Mouse (Mus musculus) heart, postnatal 0 days (tissue): ENCODE data around the gene Stard3. TPM values are rescaled to one million over a fixed set of nuclear protein-coding genes. Genes with fewer than 3 reads are reported as not detected.

Experiments used
- ATAC-seq: fragments of 200-750 bp; cut with Nextera tagmentation; 2 replicates; pipeline ENCODE4 v1.8.0; 2017; ENCODE audit warnings: low read depth, moderate number of reproducible peaks, moderate library complexity; ENCODE audit not compliant: insufficient read depth
- DNase-seq: peaks from one replicate; pipeline ENCODE4 v3.0.0-alpha.2; 2016; ENCODE audit warnings: low spot score
- H3K27ac ChIP-seq: fragments of 300-500 bp; sonication (generic); 2 replicates; pipeline ENCODE4 v1.5.1; 2014; ENCODE audit warnings: low read depth, mild to moderate bottlenecking
- H3K27me3 ChIP-seq: fragments of 300-500 bp; sonication (generic); 2 replicates; pipeline ENCODE4 v1.6.1; 2014; ENCODE audit warnings: low read length, mixed read lengths; ENCODE audit not compliant: control insufficient read depth, insufficient read depth
- H3K36me3 ChIP-seq: fragments of 300-500 bp; sonication (generic); replicated peaks from 2 replicates; pipeline ENCODE4 v1.6.1; 2014; ENCODE audit warnings: low read length, mixed read lengths; ENCODE audit not compliant: control insufficient read depth, insufficient read depth
- H3K4me1 ChIP-seq: fragments of 300-500 bp; sonication (generic); 2 replicates; pipeline ENCODE4 v1.6.1; 2014; ENCODE audit warnings: antibody characterized with exemption; ENCODE audit not compliant: control insufficient read depth, insufficient read depth
- H3K4me2 ChIP-seq: fragments of 300-500 bp; sonication (generic); 2 replicates; pipeline ENCODE4 v1.6.1; 2014; ENCODE audit warnings: low read depth, mild to moderate bottlenecking, low read length, moderate library complexity
- H3K4me3 ChIP-seq: fragments of 300-500 bp; sonication (generic); 2 replicates; pipeline ENCODE4 v1.5.1; 2014; ENCODE audit warnings: low read depth, low read length
- H3K9ac ChIP-seq: fragments of 300-500 bp; sonication (generic); replicated peaks from 2 replicates; pipeline ENCODE4 v1.6.1; 2014; ENCODE audit warnings: low read depth, low read length, mixed read lengths
- H3K9me3 ChIP-seq: fragments of 300-500 bp; sonication (generic); replicated peaks from 2 replicates; pipeline ENCODE4 v1.6.1; 2016; ENCODE audit warnings: low read length; ENCODE audit not compliant: control insufficient read depth
- CTCF ChIP-seq: IDR thresholded peaks from 2 replicates; pipeline ENCODE4 v1.5.1; 2016; ENCODE audit warnings: antibody characterized with exemption, control low read depth, low read depth
- EP300 ChIP-seq: IDR thresholded peaks from 2 replicates; pipeline ENCODE4 v1.6.1; 2016; ENCODE audit warnings: antibody characterized with exemption, low read depth
- WGBS: fragments of 180-500 bp; shearing (Covaris S2); extraction: QIAGEN DNeasy Blood & Tissue Kit; methylation state at CpG from one replicate; pipeline ENCODE4 v1.1.7; 2014; 5-methylcytosine and 5-hydroxymethylcytosine counted together
- polyA plus RNA-seq: library from polyadenylated mRNA; unstranded; fragments of >200 nt; fragmentation: Nextera tagmentation; extraction: Ambion mirVana; gene quantifications from 2 replicates; pipeline ENCODE4 v1.2.1, GENCODE M21; 2015
- total RNA-seq: library from RNA; depleted of rRNA; stranded (reverse); fragments of >200 nt; gene quantifications from 2 replicates; pipeline ENCODE4 v1.2.3, GENCODE M21; 2014; ENCODE audit warnings: low replicate concordance

Stard3 gene
- total and polyA plus RNA-seq, 2 experiments from 2014 or later: 34.7 to 44.8 TPM

DNA sequence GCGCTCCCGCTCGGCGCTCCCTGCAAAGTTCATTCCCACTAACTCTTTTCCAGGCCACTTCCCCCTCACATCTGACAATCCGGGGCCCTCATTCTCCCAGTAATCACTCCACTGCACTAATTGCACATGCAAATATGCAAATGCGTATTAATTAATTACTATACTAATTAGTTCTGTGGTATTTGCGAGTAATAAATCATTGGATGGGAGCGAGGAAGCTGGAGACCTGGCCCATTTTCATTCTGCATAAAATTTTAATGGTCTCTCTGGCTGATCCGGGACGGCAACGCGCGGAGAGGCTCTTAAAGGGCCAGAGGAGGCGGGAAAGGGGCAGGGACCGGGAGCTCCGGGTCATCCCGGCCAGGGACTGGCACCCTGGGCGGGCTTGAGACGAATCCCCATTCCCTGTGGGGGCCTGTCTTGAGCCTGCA, 19.1 kb upstream of the Stard3 start:
- ATAC-seq (no peak), DNase-seq (no peak)
- TF ChIP-seq EP300 (no peak), CTCF (no peak)
- H3K4me1 ChIP-seq: no peaks in the 10 kb centered on the region
- H3K27ac ChIP-seq: no peak overlapping the region; the same call in 1 of the 2 replicates
- H3K27me3 ChIP-seq: peaks cover 76% of the 10 kb centered on the region
- no peaks in the 10 kb centered on the region for H3K36me3 ChIP-seq
- H3K9ac ChIP-seq: peak overlapping the region; percentile 60
- peak overlapping the region; percentile 99 for H3K4me2 ChIP-seq
- H3K4me3 ChIP-seq: peak overlapping the region; percentile 62
- H3K9me3 ChIP-seq: no peaks in the 10 kb centered on the region
- whole genome bisulfite sequencing: 1% methylated on average over 19 of the region's 19 CpGs

DNA sequence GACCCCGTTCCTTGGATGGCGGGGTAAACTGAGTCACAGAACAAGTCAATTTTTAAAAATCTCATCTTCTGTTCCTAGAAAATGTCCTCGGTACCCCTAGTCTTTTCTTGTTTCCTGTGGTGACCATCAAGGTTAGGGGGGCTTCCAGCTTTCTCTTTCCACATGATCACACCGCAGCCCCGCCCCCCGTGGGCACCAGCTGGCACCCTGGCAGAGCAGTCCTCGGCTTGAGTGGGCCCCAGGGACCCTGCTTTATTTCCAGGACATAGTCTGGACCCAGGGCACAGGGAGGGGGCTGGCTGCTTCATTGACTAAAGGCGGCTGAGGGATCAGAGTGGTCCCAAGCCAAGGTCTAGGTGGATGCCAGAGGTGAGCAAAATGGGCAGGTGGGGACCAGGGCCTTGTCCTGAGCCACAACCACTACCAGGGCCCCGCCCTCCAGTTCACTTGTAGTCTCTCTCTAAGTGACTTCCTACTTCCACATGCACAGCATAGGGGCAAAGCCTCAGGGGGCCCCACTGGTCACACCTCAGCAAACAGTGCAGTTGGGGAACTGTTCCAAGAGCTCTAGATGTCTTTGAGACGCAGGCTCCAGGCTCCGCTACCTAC, 18.4 kb upstream of the Stard3 start:
- Histone ChIP-seq H3K9ac (peak overlapping the region; percentile 60; the same call in 1 of the 2 replicates), H3K27ac (no peak overlapping the region), H3K4me2 (peak overlapping the region; percentile 99), H3K36me3 (no peaks in the 10 kb centered on the region), H3K4me3 (peak overlapping the region; percentile 62), H3K9me3 (no peaks in the 10 kb centered on the region), H3K27me3 (peaks cover 69% of the 10 kb centered on the region), H3K4me1 (no peaks in the 10 kb centered on the region)
- ATAC-seq (no peak), DNase-seq (no peak)
- 25% methylated on average over 11 of the region's 11 CpGs for WGBS
- TF ChIP-seq CTCF (no peak), EP300 (no peak)

DNA sequence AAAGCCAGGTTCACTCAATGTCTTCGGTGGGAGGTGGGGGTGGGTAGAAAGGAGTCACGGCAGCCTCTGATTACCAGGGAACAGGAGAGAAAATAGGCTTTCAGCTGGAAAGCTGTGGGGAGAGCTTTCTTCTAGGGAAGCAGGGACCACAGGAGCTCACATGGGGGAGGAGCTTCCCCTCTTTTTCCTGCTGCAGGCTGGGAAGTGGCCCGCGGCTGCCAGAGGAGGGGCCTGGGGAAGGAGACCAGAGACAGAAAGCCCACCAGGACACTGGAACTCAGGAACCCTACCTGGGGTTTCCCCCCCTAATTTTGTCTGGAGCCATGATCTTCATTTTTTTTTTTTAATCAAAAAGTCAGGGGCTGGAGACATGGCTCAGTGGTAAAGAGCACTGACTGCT, 17.6 kb upstream of the Stard3 start:
- no peak overlapping the region for H3K27ac ChIP-seq
- no peak overlapping the region for H3K4me3 ChIP-seq
- TF ChIP-seq EP300 (no peak), CTCF (no peak)
- peaks cover 61% of the 10 kb centered on the region for H3K27me3 ChIP-seq
- H3K4me2 ChIP-seq: no peak overlapping the region
- ATAC-seq: no peak
- H3K9me3 ChIP-seq: no peaks in the 10 kb centered on the region
- no peaks in the 10 kb centered on the region for H3K36me3 ChIP-seq
- no peak for DNase-seq
- no peak overlapping the region for H3K9ac ChIP-seq
- no peaks in the 10 kb centered on the region for H3K4me1 ChIP-seq
- 25% methylated on average over 2 of the region's 4 CpGs for WGBS

DNA sequence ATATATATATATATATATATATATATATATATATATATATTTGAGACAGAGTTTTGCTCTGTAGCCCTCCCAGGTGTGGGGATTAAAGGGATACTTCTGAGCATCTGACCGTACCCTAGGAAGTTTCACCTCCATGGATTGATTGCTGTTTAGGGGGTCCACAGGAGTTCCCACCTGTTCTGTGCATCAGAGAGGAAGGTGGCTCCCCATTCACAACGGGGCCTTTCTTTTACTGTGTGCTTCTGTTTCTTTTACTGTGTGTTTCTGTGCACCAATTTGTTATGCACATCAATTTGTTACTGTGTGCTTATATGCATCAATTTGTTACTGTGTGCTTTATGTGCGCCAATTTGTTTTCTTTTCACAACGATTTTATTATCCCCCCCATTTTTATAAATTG, 17.0 kb upstream of the Stard3 start:
- Histone ChIP-seq H3K4me3 (no peak overlapping the region), H3K4me2 (no peak overlapping the region), H3K4me1 (no peaks in the 10 kb centered on the region), H3K36me3 (no peaks in the 10 kb centered on the region), H3K27me3 (peaks cover 55% of the 10 kb centered on the region), H3K9ac (no peak overlapping the region), H3K27ac (no peak overlapping the region), H3K9me3 (no peaks in the 10 kb centered on the region)
- WGBS: 70% methylated on average over 4 of the region's 4 CpGs
- TF ChIP-seq EP300 (no peak), CTCF (no peak)
- ATAC-seq (no peak), DNase-seq (no peak)

DNA sequence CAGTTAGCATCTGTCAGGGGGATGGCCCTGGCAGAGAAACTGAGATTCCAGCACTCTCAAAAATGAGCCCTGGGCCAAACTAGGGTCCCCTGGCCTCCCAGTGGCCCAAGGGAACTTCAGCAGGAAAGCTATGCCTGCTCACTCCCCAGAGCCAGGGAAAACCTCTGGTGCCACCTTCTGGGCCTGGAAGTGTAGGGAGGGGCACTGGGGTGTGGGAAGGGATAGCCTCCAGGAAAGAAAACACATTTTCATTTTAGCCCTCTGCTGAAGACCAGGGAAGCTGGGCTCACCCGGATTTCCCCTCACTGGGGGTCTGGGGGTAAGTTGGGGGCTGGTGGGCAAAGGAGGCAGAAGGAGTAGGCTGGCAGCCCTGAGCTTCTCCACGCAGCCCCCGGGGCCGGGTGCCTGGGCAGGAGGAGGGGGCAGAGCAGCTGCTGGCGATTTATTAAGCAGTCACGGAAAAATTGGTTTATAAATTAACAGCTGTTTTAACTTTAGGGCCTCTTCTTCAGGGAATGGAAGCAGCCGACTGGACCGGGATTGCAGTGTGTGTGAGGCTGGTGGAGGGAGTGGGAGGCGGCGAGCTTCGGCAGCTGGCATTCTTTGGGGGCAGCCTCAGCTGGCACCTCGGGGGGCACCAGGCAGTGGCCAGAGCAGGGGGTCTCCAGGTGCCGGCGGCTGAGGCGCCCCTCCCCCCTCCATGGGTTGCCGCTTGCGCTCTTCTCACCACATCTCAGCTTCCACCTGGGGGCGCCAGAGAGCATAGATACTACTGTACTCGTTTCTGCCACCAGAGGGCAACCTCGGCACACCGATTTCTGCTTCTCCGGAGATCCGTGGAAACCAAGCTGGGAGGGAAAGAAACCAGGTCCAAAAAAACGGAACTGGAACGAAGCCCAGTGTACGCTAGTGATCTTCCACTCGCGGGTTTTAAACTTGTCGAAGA, 15.9 kb upstream of the Stard3 start:
- Histone ChIP-seq H3K9me3 (no peaks in the 10 kb centered on the region), H3K27me3 (peaks cover 53% of the 10 kb centered on the region), H3K4me3 (peak overlapping the region; percentile 45), H3K9ac (no peak overlapping the region), H3K27ac (no peak overlapping the region), H3K36me3 (no peaks in the 10 kb centered on the region), H3K4me1 (no peaks in the 10 kb centered on the region), H3K4me2 (peak overlapping the region; percentile 69)
- peak; percentile 79 for DNase-seq
- peak; percentile 100 for TF ChIP-seq CTCF
- TF ChIP-seq EP300: no peak
- 2% methylated on average over 26 of the region's 29 CpGs for WGBS
- peak; percentile 62 for ATAC-seq
